Mouse (Mus musculus) spleen, adult 18-20 months (tissue): ENCODE results near the gene Vmn1r16.
"Not testable (repeated sequence)": the region's sequence is repeated elsewhere in the genome, so short reads cannot be mapped to it uniquely, and the experiment has no call there.

ENCODE experiments used
- DNase-seq, 2 experiments: peaks; one replicate each; pipeline ENCODE4 v3.0.0; 2022; ENCODE audit warnings: mixed read lengths in 2 of 2

Vmn1r16 gene

DNA sequence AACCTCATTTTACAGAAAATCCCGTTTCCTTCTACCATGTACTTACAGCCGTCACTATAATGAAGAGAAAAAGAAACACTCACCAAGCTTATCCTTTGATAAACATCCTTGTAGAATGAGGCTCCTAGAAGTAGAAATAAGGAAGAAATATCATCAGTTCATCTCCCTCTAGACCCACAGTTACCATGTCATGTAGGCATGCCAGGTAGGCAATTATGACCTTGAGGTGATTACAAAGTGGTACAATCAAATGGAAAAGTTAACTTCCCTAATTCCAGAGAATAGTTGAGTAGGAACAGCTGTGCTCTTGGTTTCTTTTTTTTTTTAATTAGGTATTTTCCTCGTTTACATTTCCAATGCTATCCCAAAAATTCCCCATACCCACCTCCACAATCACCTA, at the start of gene Vmn1r16:
Vmn1r16 (minus strand) TSS at position 101 of the 400 bp plus-strand sequence.
- no peak for DNase-seq

DNA sequence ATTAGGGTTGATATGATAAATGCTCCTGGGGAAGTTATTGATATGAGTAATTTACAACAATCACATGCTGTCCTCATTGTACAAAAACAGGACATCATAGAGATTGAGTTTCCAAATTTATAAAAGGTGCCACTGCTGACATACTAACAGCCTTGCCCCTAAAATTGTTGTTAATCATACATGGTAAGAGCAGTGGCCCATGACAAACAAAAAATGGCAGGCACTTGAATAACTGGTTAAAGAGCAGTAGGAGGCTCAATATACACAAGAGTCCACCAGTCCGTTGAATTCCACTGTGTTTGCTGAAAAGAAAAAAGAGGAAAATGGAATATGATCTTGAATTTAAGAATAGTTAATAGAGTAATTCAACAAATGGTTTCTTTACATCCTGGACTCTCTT, 38.2 kb upstream of the Vmn1r16 start:
- no peak for DNase-seq

DNA sequence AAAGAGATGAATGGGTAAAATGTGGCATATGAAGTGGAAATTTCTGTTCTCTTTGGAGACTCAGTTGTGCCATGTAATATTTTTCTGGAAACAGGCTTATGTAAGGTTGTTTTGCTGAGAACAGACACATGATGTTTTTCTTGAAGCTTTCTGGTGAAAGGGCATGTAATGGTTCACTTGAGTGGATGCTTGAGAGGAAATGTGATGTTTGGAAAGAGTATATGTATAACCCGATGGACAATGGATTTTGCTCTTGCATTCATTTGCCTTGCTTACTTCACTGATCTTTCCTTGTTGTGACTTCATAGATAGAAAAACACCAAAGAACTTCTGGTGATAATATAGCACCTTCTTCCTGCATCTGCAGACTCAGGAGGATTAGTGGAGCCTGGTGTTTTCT, 36.6 kb upstream of the Vmn1r16 start:
- not testable (repeated sequence) for DNase-seq

DNA sequence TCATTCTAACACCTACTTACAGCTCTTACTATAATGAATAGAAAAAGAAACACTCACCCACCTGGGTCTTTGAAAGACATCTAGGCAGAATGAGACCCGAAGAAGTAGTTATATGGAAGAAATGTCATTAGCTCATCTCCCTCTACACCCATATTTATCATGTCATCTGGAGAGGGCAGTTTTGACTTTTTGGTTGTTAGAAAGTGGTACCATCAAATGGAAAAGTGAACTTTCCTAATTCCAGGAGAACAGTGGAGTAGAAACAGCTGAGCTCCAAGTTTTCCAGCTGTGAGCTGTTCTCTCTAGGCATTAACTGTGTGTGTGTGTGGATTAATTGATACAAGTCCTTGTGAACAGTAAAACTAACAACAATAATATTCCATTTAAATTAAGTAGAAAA, 34.3 kb upstream of the Vmn1r16 start, which contains the start of gene Vmn1r17:
Vmn1r17 (minus strand) TSS at position 101 of the 400 bp plus-strand sequence.
- DNase-seq, result no peak

DNA sequence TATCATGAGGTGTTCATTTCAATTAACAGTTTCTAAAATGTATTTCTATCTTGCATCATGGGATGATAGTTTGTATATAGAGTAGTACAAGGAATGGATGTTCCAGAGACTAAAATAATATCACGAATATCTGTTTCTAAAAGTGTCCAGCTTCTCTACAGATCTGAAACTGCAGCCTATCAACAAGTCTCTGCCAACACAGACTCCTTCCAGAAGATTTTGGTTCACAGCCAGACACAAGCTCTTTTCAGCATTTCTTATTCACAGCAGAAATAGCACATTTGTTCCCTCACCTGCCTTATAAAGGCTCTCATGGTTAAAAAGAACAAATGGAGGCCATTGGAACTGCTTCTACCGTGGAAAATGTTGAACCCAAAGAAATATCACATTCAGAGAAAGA, 27.6 kb upstream of the Vmn1r16 start:
- no peak for DNase-seq

DNA sequence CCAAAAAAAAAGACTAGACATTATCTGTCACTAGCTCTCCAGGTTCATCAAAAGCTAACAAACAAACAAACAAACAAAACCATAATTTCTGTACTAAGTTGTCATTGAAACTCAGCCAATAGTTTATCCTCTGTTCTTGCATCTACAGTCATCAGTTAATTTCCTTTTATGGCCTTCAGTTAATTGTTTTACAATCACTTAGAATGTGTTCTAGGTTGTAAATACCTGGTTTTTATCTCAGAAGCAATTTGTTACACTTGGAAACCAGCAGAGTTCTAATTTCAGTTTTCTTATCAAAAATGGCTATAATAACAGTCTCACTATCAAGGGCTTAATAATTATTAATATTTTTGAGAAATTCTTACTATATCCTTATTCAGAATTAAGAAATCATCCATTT, 3.1 kb downstream of the Vmn1r16 start:
- no peak for DNase-seq

DNA sequence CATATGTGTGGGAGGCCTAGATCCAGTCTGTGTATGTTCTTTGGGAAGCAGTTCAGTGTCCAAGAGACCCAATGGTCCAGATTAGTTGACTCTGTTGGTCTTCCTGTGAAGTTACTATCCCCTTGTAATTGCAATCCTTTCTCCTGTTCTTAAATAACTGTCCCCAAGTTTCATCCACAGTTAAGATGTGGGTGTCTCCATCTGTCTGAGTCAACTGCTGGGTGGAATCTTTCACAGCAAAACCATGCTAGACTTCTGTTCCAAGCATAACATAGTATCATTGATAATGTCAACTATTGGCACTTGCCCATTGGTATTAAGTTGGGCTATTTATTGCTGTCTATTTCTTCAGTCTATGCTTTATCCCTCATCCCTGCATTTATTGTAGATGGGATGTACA, 50.3 kb downstream of the Vmn1r16 start:
- DNase-seq, result no peak

DNA sequence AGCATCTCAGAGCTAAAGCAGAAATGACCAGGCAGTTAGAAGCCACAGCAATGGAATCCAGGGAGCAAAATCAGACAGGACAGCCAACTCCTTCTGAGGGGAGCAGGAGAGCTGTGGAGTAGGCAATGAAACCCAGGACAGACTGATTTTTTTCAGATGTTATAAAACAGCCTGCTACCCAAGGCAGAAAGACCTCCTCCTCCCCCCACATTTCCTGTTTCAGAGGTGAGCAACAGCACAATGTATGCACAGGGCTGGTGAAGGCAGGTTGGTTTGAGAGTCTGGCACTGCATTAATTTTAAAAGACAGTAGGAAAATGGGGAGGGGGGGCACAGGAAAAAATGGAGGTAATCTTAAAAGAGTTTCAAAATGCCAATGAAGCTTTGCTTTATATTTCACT, 56.8 kb downstream of the Vmn1r16 start:
- DNase-seq, result no peak

DNA sequence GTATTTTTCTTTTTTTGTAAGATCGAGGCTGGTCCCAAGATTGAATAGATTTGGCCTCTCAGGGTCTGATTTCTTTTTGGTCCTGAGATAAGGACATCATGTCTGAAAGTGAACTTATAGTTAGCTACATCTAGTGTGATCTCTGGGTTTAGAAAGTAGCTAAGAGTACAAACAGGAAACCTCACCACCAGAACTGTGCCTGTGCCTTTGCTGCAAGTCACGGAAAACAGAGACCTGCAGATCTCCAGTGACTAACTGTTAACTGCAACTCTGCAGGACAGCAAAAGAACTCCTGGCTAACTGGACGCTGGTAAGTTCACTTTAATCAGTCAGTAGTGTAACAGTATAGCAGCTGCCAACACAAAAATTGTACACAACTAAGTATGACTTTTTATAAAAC, 57.4 kb downstream of the Vmn1r16 start:
- DNase-seq, result no peak
